Mouse (Mus musculus): Measurements from ENCODE around the gene Zfp235. TPM values are rescaled to one million over a fixed set of nuclear protein-coding genes. Genes with fewer than 3 reads are reported as not detected.

Gene Zfp235
- polyA plus RNA-seq, 1 experiment from 2014 or later: 8.3 TPM

- peaks cover under 1% of the 10 kb centered on the region; the same call in 1 of the 2 replicates for H3K36me3 ChIP-seq (ENCODE audit: control insufficient read depth, insufficient read depth, low read length)
- WGBS: 67% methylated on average over 4 of the region's 4 CpGs
Observed at GRCm38 (mm10) chr7:24188901-24189570, 55.1 kb downstream of the Zfp235 start.

GRCm38 (mm10) chr7:24189571-24189944 lies 55.6 kb downstream of the Zfp235 start:
- TF ChIP-seq CTCF (IDR thresholded peaks at IDR 0.05; ENCODE audit: low read depth) (no peak), EP300 (optimal IDR thresholded peaks at IDR 0.05) (no peak)
- WGBS: 69% methylated on average over 5 of the region's 5 CpGs
- no peak overlapping the region for H3K4me2 ChIP-seq (replicated peaks; ENCODE audit: low read depth)
- no peaks in the 10 kb centered on the region for H3K4me1 ChIP-seq (replicated peaks; ENCODE audit: control insufficient read depth, insufficient read depth)
- H3K4me3 ChIP-seq (ENCODE audit: low read depth, low read length): no peak overlapping the region
- H3K9me3 ChIP-seq (ENCODE audit: control insufficient read depth, low read length): no peaks in the 10 kb centered on the region
- ATAC-seq (ENCODE audit: low FRiP score, low TSS enrichment): no peak
- no peak overlapping the region for H3K27ac ChIP-seq (replicated peaks)
- no peaks in the 10 kb centered on the region for H3K27me3 ChIP-seq (ENCODE audit: control insufficient read depth, insufficient read depth, low read length)
- H3K9ac ChIP-seq (ENCODE audit: low read length): no peak overlapping the region
- H3K36me3 ChIP-seq (ENCODE audit: control insufficient read depth, insufficient read depth, low read length): peaks cover 6% of the 10 kb centered on the region; the same call in 1 of the 2 replicates
- no peak for DNase-seq (ENCODE audit: low spot score)

More at GRCm38 (mm10) chr7:24188901-24189570, 55.1 kb downstream of the Zfp235 start:
- no peak for TF ChIP-seq EP300 (optimal IDR thresholded peaks at IDR 0.05)
- TF ChIP-seq CTCF (IDR thresholded peaks at IDR 0.05; ENCODE audit: low read depth): no peak
- Histone ChIP-seq H3K9me3 (ENCODE audit: control insufficient read depth, low read length) (no peaks in the 10 kb centered on the region), H3K27me3 (ENCODE audit: control insufficient read depth, insufficient read depth, low read length) (no peaks in the 10 kb centered on the region), H3K4me2 (replicated peaks; ENCODE audit: low read depth) (no peak overlapping the region), H3K4me3 (ENCODE audit: low read depth, low read length) (no peak overlapping the region), H3K4me1 (replicated peaks; ENCODE audit: control insufficient read depth, insufficient read depth) (no peaks in the 10 kb centered on the region), H3K27ac (replicated peaks) (no peak overlapping the region), H3K9ac (ENCODE audit: low read length) (no peak overlapping the region)
- DNase-seq (ENCODE audit: low spot score) (no peak), ATAC-seq (ENCODE audit: low FRiP score, low TSS enrichment) (no peak)

DNA sequence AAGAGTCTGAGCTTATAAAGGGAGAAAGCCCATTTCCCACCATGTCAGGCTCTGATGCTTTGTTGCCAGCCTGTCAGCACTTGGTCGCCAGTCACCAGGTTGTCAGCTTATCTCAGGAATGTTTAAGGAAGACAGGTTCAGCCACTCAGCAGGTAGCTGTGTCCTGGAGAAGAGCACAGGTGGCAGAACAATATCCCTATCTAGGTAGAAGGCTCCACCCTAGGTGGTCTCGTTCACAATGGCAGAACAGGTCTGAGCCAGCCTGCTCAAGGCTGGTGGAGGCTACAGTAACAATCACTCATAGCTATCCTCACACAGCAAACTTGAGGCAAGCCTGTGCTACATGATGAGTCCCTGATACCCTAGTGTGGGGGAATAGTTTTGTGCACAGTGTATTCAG lies 57.4 kb downstream of the Zfp235 start:
- Histone ChIP-seq H3K4me2 (replicated peaks; ENCODE audit: low read depth) (no peak overlapping the region), H3K4me3 (ENCODE audit: low read depth, low read length) (no peak overlapping the region), H3K4me1 (replicated peaks; ENCODE audit: control insufficient read depth, insufficient read depth) (no peaks in the 10 kb centered on the region), H3K36me3 (ENCODE audit: control insufficient read depth, insufficient read depth, low read length) (peaks cover 7% of the 10 kb centered on the region; the same call in 1 of the 2 replicates), H3K27me3 (ENCODE audit: control insufficient read depth, insufficient read depth, low read length) (no peaks in the 10 kb centered on the region), H3K9me3 (ENCODE audit: control insufficient read depth, low read length) (no peaks in the 10 kb centered on the region), H3K9ac (ENCODE audit: low read length) (no peak overlapping the region), H3K27ac (replicated peaks) (no peak overlapping the region)
- 56% methylated on average over 2 of the region's 2 CpGs for WGBS
- TF ChIP-seq EP300 (optimal IDR thresholded peaks at IDR 0.05): no peak
- no peak for TF ChIP-seq CTCF (IDR thresholded peaks at IDR 0.05; ENCODE audit: low read depth)
- ATAC-seq (ENCODE audit: low FRiP score, low TSS enrichment): no peak
- DNase-seq (ENCODE audit: low spot score): no peak

Other genes starting within 250 kb of the Zfp235 start
- not detected in 2 replicates for gene Vmn1r178, start 242.2 kb upstream of the Zfp235 start, polyA plus RNA-seq (2015; fragmentation: Nextera tagmentation; extraction: Ambion mirVana)
- gene Vmn1r179, start 207.2 kb upstream of the Zfp235 start, polyA plus RNA-seq (2015; fragmentation: Nextera tagmentation; extraction: Ambion mirVana): 0.02 TPM in 1 of 2 replicates, not detected in the other
- not detected in 2 replicates for gene Vmn1r180, start 183.5 kb upstream of the Zfp235 start, polyA plus RNA-seq (2015; fragmentation: Nextera tagmentation; extraction: Ambion mirVana)
- gene Vmn1r181, start 159.6 kb upstream of the Zfp235 start, polyA plus RNA-seq (2015; fragmentation: Nextera tagmentation; extraction: Ambion mirVana): 0.04 TPM in 1 of 2 replicates, not detected in the other
- not detected in 2 replicates for gene V1rd19, start 132.5 kb upstream of the Zfp235 start, polyA plus RNA-seq (2015; fragmentation: Nextera tagmentation; extraction: Ambion mirVana)
- gene Vmn1r183, start 80.9 kb upstream of the Zfp235 start, polyA plus RNA-seq (2015; fragmentation: Nextera tagmentation; extraction: Ambion mirVana): 0.01 TPM in 1 of 2 replicates, not detected in the other
- 6.7 and 7.1 TPM in 2 replicates for gene Zfp180, start 52.2 kb upstream of the Zfp235 start, polyA plus RNA-seq (2015; fragmentation: Nextera tagmentation; extraction: Ambion mirVana)
- 2.2 and 3.4 TPM in 2 replicates for gene Zfp112, start 21.9 kb upstream of the Zfp235 start, polyA plus RNA-seq (2015; fragmentation: Nextera tagmentation; extraction: Ambion mirVana)
- 1.2 and 1.4 TPM in 2 replicates for gene Zfp114, start 40.9 kb downstream of the Zfp235 start, polyA plus RNA-seq (2015; fragmentation: Nextera tagmentation; extraction: Ambion mirVana)
- 3.4 and 4.0 TPM in 2 replicates for gene Zfp111, start 77.3 kb downstream of the Zfp235 start, polyA plus RNA-seq (2015; fragmentation: Nextera tagmentation; extraction: Ambion mirVana)
- gene Zfp109, start 103.4 kb downstream of the Zfp235 start, polyA plus RNA-seq (2015; fragmentation: Nextera tagmentation; extraction: Ambion mirVana): 1.4 and 1.6 TPM in 2 replicates
- gene Zfp108, start 120.6 kb downstream of the Zfp235 start, polyA plus RNA-seq (2015; fragmentation: Nextera tagmentation; extraction: Ambion mirVana): 1.8 and 1.9 TPM in 2 replicates
- 4.3 TPM in 2 replicates for gene Zfp93, start 136.3 kb downstream of the Zfp235 start, polyA plus RNA-seq (2015; fragmentation: Nextera tagmentation; extraction: Ambion mirVana)
- gene Zfp61, start 167.1 kb downstream of the Zfp235 start, polyA plus RNA-seq (2015; fragmentation: Nextera tagmentation; extraction: Ambion mirVana): 12.9 and 13.8 TPM in 2 replicates
- gene Zfp94, start 182.5 kb downstream of the Zfp235 start, polyA plus RNA-seq (2015; fragmentation: Nextera tagmentation; extraction: Ambion mirVana): 4.8 and 5.5 TPM in 2 replicates
- gene Tescl, start 199.8 kb downstream of the Zfp235 start, polyA plus RNA-seq (2015; fragmentation: Nextera tagmentation; extraction: Ambion mirVana): 0.15 and 0.42 TPM in 2 replicates
- gene Lypd5, start 215.0 kb downstream of the Zfp235 start, polyA plus RNA-seq (2015; fragmentation: Nextera tagmentation; extraction: Ambion mirVana): 196 and 201 TPM in 2 replicates
- 15.5 and 17.0 TPM in 2 replicates for gene Kcnn4, start 236.1 kb downstream of the Zfp235 start, polyA plus RNA-seq (2015; fragmentation: Nextera tagmentation; extraction: Ambion mirVana)

Data from stomach, postnatal 0 days (tissue).